Mouse (Mus musculus) heart, postnatal 0 days (tissue): ENCODE results near the gene Spsb1. TPM values are rescaled to one million over a fixed set of nuclear protein-coding genes. Genes with fewer than 3 reads are reported as not detected.
A peak's percentile ranks its signal among the peaks of the same experiment; 100 is the strongest.

ENCODE experiments used
- ATAC-seq: fragments of 200-750 bp; cut with Nextera tagmentation; 2 replicates; pipeline ENCODE4 v1.8.0; 2017; ENCODE audit warnings: low read depth, moderate number of reproducible peaks, moderate library complexity; ENCODE audit not compliant: insufficient read depth
- DNase-seq: peaks from one replicate; pipeline ENCODE4 v3.0.0-alpha.2; 2016; ENCODE audit warnings: low spot score
- H3K27ac ChIP-seq: fragments of 300-500 bp; sonication (generic); 2 replicates; pipeline ENCODE4 v1.5.1; 2014; ENCODE audit warnings: low read depth, mild to moderate bottlenecking
- H3K27me3 ChIP-seq: fragments of 300-500 bp; sonication (generic); 2 replicates; pipeline ENCODE4 v1.6.1; 2014; ENCODE audit warnings: low read length, mixed read lengths; ENCODE audit not compliant: control insufficient read depth, insufficient read depth
- H3K36me3 ChIP-seq: fragments of 300-500 bp; sonication (generic); replicated peaks from 2 replicates; pipeline ENCODE4 v1.6.1; 2014; ENCODE audit warnings: low read length, mixed read lengths; ENCODE audit not compliant: control insufficient read depth, insufficient read depth
- H3K4me1 ChIP-seq: fragments of 300-500 bp; sonication (generic); 2 replicates; pipeline ENCODE4 v1.6.1; 2014; ENCODE audit warnings: antibody characterized with exemption; ENCODE audit not compliant: control insufficient read depth, insufficient read depth
- H3K4me2 ChIP-seq: fragments of 300-500 bp; sonication (generic); 2 replicates; pipeline ENCODE4 v1.6.1; 2014; ENCODE audit warnings: low read depth, mild to moderate bottlenecking, low read length, moderate library complexity
- H3K4me3 ChIP-seq: fragments of 300-500 bp; sonication (generic); 2 replicates; pipeline ENCODE4 v1.5.1; 2014; ENCODE audit warnings: low read depth, low read length
- H3K9ac ChIP-seq: fragments of 300-500 bp; sonication (generic); replicated peaks from 2 replicates; pipeline ENCODE4 v1.6.1; 2014; ENCODE audit warnings: low read depth, low read length, mixed read lengths
- H3K9me3 ChIP-seq: fragments of 300-500 bp; sonication (generic); replicated peaks from 2 replicates; pipeline ENCODE4 v1.6.1; 2016; ENCODE audit warnings: low read length; ENCODE audit not compliant: control insufficient read depth
- CTCF ChIP-seq: IDR thresholded peaks from 2 replicates; pipeline ENCODE4 v1.5.1; 2016; ENCODE audit warnings: antibody characterized with exemption, control low read depth, low read depth
- EP300 ChIP-seq: IDR thresholded peaks from 2 replicates; pipeline ENCODE4 v1.6.1; 2016; ENCODE audit warnings: antibody characterized with exemption, low read depth
- WGBS: fragments of 180-500 bp; shearing (Covaris S2); extraction: QIAGEN DNeasy Blood & Tissue Kit; methylation state at CpG from one replicate; pipeline ENCODE4 v1.1.7; 2014; 5-methylcytosine and 5-hydroxymethylcytosine counted together
- polyA plus RNA-seq: library from polyadenylated mRNA; unstranded; fragments of >200 nt; fragmentation: Nextera tagmentation; extraction: Ambion mirVana; gene quantifications from 2 replicates; pipeline ENCODE4 v1.2.1, GENCODE M21; 2015
- total RNA-seq: library from RNA; depleted of rRNA; stranded (reverse); fragments of >200 nt; gene quantifications from 2 replicates; pipeline ENCODE4 v1.2.3, GENCODE M21; 2014; ENCODE audit warnings: low replicate concordance

Gene Spsb1
- total and polyA plus RNA-seq, 2 experiments from 2014 or later, result 13.2 to 15.2 TPM

GRCm38 (mm10) chr4:149942831-149943741, 11.8 kb downstream of the Spsb1 start:
- H3K9ac ChIP-seq, result no peak overlapping the region
- TF ChIP-seq EP300, result no peak
- no peak for TF ChIP-seq CTCF

GRCm38 (mm10) chr4:149941067-149941755, 13.6 kb downstream of the Spsb1 start:
- Histone ChIP-seq H3K27me3 (no peaks in the 10 kb centered on the region), H3K9me3 (no peaks in the 10 kb centered on the region), H3K36me3 (no peaks in the 10 kb centered on the region), H3K4me1 (peaks cover 39% of the 10 kb centered on the region), H3K27ac (no peak overlapping the region), H3K4me3 (no peak overlapping the region), H3K9ac (no peak overlapping the region), H3K4me2 (no peak overlapping the region)
- DNase-seq, result no peak
- WGBS, result 66% methylated on average over 18 of the region's 18 CpGs
- TF ChIP-seq EP300 (peak; percentile 85), CTCF (no peak)
- ATAC-seq, result peak; percentile 47

More at GRCm38 (mm10) chr4:149942831-149943741, 11.8 kb downstream of the Spsb1 start:
- ATAC-seq (no peak), DNase-seq (no peak)
- H3K4me3 ChIP-seq, result no peak overlapping the region
- no peaks in the 10 kb centered on the region for H3K9me3 ChIP-seq
- no peak overlapping the region for H3K27ac ChIP-seq
- H3K4me2 ChIP-seq, result no peak overlapping the region; the same call in 1 of the 2 replicates
- 50% methylated on average over 10 of the region's 10 CpGs for WGBS
- no peaks in the 10 kb centered on the region for H3K36me3 ChIP-seq
- H3K27me3 ChIP-seq, result no peaks in the 10 kb centered on the region
- H3K4me1 ChIP-seq, result peaks cover 55% of the 10 kb centered on the region

GRCm38 (mm10) chr4:149938701-149939100, 16.1 kb downstream of the Spsb1 start:
- no peaks in the 10 kb centered on the region for H3K9me3 ChIP-seq
- H3K36me3 ChIP-seq, result no peaks in the 10 kb centered on the region
- DNase-seq, result no peak
- WGBS, result 55% methylated on average over 8 of the region's 8 CpGs
- H3K4me3 ChIP-seq, result no peak overlapping the region
- no peak for ATAC-seq
- no peak overlapping the region for H3K4me2 ChIP-seq
- no peak overlapping the region for H3K27ac ChIP-seq
- H3K27me3 ChIP-seq, result no peaks in the 10 kb centered on the region
- H3K4me1 ChIP-seq, result peaks cover 28% of the 10 kb centered on the region
- TF ChIP-seq EP300, result no peak
- TF ChIP-seq CTCF, result no peak
- H3K9ac ChIP-seq, result no peak overlapping the region

GRCm38 (mm10) chr4:149936921-149937320, 17.9 kb downstream of the Spsb1 start:
- Histone ChIP-seq H3K4me3 (no peak overlapping the region), H3K27me3 (no peaks in the 10 kb centered on the region), H3K27ac (no peak overlapping the region), H3K4me2 (no peak overlapping the region), H3K36me3 (no peaks in the 10 kb centered on the region), H3K4me1 (peaks cover 16% of the 10 kb centered on the region), H3K9ac (no peak overlapping the region), H3K9me3 (no peaks in the 10 kb centered on the region)
- ATAC-seq, result 0 out of 2 replicates have a peak, but pooled peaks have one; percentile 10
- WGBS, result 60% methylated on average over 5 of the region's 5 CpGs
- TF ChIP-seq CTCF (no peak), EP300 (no peak)
- no peak for DNase-seq

- Histone ChIP-seq H3K27ac (no peak overlapping the region), H3K4me1 (peaks cover 9% of the 10 kb centered on the region; the same call in 1 of the 2 replicates), H3K36me3 (no peaks in the 10 kb centered on the region), H3K4me3 (no peak overlapping the region), H3K27me3 (no peaks in the 10 kb centered on the region), H3K9ac (no peak overlapping the region), H3K9me3 (no peaks in the 10 kb centered on the region), H3K4me2 (no peak overlapping the region)
- DNase-seq (no peak), ATAC-seq (no peak)
- TF ChIP-seq CTCF, result no peak
- TF ChIP-seq EP300, result no peak
- WGBS, result 79% methylated on average over 6 of the region's 6 CpGs
Observed at GRCm38 (mm10) chr4:149935470-149935869, 19.4 kb downstream of the Spsb1 start.
